Mouse (Mus musculus) E14TG2a.4 (cell line): Measurements from ENCODE around the gene Dlgap3.

ENCODE experiments used
- H3K27me3 ChIP-seq: 2 replicates; pipeline ENCODE4 v1.6.1; 2014; ENCODE audit warnings: low read length, control low read depth; ENCODE audit not compliant: insufficient read depth
- H3K36me3 ChIP-seq: 2 replicates; pipeline ENCODE4 v1.6.1; 2014; ENCODE audit warnings: low read length, control low read depth; ENCODE audit not compliant: insufficient read depth
- H3K4me1 ChIP-seq: replicated peaks from 2 replicates; pipeline ENCODE4 v1.6.1; 2014; ENCODE audit warnings: low read depth, low read length, control low read depth
- H3K4me3 ChIP-seq: replicated peaks from 2 replicates; pipeline ENCODE4 v1.5.1; 2014; ENCODE audit warnings: mild to moderate bottlenecking, low read length
- H3K9me3 ChIP-seq: 2 replicates; pipeline ENCODE4 v1.6.1; 2014; ENCODE audit warnings: low read length, control low read depth
- CTCF ChIP-seq: conservative IDR thresholded peaks from 2 replicates; pipeline ENCODE4 v1.5.1; 2014; ENCODE audit warnings: low read length
- NANOG ChIP-seq: IDR thresholded peaks from 2 replicates; pipeline ENCODE4 v1.6.1; 2014; ENCODE audit warnings: borderline replicate concordance, low read length, mixed read lengths
- POU5F1 ChIP-seq: IDR thresholded peaks from 2 replicates; pipeline ENCODE4 v1.6.1; 2014; ENCODE audit warnings: low read length, borderline replicate concordance

The Dlgap3 gene

DNA sequence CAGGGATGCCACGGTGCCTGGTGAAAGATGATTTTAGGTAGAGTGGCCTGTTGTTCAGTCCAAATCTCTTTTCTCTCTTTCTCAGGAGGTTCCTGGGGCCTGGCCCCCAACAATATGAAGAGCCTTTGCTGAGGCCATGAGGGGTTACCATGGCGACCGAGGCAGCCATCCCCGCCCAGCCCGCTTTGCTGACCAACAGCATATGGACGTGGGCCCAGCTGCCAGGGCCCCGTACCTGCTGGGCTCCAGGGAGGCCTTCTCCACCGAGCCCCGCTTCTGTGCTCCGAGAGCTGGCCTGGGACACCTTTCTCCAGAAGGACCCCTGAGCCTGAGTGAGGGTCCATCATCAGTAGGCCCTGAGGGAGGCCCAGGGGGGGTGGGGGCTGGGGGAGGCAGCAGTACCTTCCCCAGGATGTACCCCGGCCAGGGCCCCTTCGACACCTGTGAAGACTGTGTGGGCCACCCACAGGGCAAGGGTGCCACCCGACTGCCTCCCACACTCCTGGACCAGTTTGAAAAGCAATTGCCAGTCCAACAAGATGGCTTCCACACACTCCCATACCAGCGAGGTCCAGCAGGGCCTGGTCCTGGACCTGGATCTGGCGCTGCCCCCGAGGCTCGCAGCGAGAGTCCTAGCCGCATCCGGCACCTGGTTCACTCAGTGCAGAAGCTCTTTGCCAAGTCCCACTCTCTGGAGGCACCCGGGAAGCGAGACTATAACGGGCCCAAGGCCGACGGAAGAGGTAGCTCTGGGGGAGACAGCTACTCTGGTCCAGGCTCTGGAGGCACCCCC lies 25.7 kb downstream of the Dlgap3 start:
- no peaks in the 10 kb centered on the region for H3K9me3 ChIP-seq
- no peak overlapping the region; the same call in 1 of the 2 replicates for H3K4me3 ChIP-seq
- no peak for TF ChIP-seq NANOG
- TF ChIP-seq CTCF: no peak
- TF ChIP-seq POU5F1: no peak
- peaks cover 38% of the 10 kb centered on the region for H3K36me3 ChIP-seq
- H3K27me3 ChIP-seq: no peaks in the 10 kb centered on the region
- peaks cover 100% of the 10 kb centered on the region for H3K4me1 ChIP-seq

DNA sequence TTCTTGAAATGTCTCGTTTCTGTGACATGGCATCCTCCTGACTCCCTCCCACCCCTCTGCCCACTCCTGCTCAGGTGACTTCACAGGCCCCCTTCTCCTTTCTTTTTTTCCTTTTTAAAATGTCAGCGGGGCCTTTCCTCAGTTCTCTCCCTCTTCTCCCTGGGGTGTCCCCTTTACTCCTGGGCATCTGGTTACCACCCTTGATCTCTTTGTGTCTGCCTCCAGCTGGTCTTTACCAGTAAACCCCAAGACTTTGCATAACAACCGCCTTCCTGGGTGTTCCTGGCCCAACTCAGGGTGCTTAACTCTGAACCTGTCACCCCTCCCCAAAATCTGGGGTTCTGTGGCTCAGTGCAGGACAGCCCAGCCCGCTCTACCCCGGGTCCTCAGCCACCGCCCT lies 29.6 kb downstream of the Dlgap3 start:
- peaks cover 92% of the 10 kb centered on the region for H3K4me1 ChIP-seq
- peaks cover 52% of the 10 kb centered on the region for H3K36me3 ChIP-seq
- H3K9me3 ChIP-seq: no peaks in the 10 kb centered on the region
- peak overlapping the region; percentile 84 for H3K4me3 ChIP-seq
- no peaks in the 10 kb centered on the region for H3K27me3 ChIP-seq
- TF ChIP-seq POU5F1: 0 out of 2 replicates have a peak, but pooled peaks have one; percentile 19
- TF ChIP-seq CTCF: no peak

DNA sequence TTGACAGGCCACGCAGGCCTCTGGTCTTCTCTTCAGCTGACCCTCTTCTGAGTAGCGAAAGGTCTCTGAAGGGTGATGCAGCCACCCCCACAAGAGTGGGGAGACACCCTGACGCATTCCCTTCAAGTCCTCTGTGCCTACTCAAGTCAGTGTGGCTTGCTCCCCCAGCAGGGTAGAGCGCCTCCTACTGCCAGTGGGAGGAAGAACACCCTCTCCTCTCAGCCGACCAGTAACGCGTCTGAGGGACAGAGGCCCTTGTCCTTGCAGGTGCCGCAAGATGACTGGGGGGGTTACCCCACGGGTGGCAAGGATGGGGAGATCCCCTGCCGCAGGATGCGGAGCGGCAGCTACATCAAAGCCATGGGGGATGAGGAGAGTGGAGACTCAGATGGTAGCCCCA lies 30.4 kb downstream of the Dlgap3 start:
- peak overlapping the region; percentile 84 for H3K4me3 ChIP-seq
- peaks cover 89% of the 10 kb centered on the region for H3K4me1 ChIP-seq
- no peaks in the 10 kb centered on the region for H3K27me3 ChIP-seq
- peaks cover 52% of the 10 kb centered on the region for H3K36me3 ChIP-seq
- TF ChIP-seq POU5F1 (no peak), CTCF (peak; percentile 99)
- H3K9me3 ChIP-seq: no peaks in the 10 kb centered on the region

DNA sequence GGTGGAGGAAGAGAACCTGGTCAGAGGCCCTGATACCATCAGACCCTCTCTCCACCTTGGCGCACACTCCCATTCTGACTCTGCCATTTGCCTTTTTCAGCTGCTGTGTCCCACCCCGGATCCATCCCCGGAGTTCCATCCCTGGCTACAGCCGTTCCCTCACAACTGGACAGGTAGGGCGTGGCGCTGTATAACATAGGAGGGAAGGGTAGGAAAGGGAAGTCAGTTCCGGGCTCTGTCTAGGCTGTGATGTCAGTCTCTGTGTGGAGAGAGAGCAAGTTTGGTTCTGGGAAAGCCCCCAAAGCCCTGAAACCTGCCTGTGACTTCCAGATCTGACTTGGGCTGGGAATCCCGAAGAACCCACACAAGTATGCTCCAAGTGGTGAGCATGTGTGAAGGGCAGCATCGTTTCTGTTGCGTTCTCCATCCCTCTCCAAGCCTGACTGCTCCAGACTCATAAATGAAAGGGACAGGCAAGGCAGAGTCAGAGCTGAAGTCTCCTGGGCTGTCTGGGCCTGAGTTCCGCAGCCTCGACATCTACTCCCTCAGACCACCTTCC lies 31.2 kb downstream of the Dlgap3 start:
- Histone ChIP-seq H3K27me3 (no peaks in the 10 kb centered on the region), H3K4me1 (peaks cover 81% of the 10 kb centered on the region), H3K4me3 (peak overlapping the region; percentile 68), H3K9me3 (no peaks in the 10 kb centered on the region), H3K36me3 (peaks cover 52% of the 10 kb centered on the region)
- TF ChIP-seq CTCF: no peak
- TF ChIP-seq POU5F1: no peak
- no peak for TF ChIP-seq NANOG

DNA sequence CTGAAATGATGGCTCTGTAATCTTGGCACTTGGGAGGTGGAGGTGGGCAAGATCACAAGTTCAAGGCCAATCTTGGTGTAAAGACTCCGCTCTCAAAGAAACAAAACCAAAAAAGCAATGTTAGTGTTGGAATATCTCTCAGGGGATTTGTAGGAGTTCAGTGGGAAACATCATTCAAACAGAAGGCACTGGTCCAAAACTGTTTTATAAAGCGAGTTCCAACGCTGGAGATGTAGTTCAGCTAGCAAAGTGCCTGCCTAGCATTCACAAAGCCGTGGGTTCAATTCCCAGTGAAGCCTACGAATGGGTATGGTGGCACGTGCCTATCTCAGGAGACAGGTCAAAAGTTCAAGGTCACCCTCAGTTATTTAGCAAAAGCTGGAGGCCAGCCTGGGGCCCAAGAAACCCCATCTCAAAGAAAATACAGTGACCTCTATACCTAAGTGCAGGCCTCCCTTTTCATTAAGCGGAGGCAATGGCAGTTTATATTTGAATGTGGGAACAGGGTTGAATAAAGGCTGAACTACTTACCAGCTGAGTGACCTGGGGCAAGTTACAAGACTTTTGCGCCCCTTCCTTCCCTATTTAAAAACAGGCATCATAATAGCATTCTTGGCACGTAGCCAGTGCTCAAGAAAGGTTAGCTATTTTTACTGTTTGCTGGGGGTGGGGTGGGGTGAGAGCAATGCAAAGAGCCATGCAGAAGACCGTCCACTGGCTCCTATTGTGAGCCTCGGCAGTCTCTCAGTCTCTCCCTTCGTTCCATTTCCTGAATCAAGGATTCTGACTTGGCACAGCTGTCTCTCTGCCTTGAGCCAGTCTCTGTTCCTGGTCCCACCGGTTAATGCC lies 32.0 kb downstream of the Dlgap3 start:
- TF ChIP-seq CTCF (no peak), NANOG (peak; percentile 62; the same call in 1 of the 2 replicates)
- Histone ChIP-seq H3K27me3 (no peaks in the 10 kb centered on the region), H3K9me3 (no peaks in the 10 kb centered on the region), H3K4me1 (peaks cover 73% of the 10 kb centered on the region), H3K36me3 (peaks cover 51% of the 10 kb centered on the region), H3K4me3 (peak overlapping the region; percentile 68)

DNA sequence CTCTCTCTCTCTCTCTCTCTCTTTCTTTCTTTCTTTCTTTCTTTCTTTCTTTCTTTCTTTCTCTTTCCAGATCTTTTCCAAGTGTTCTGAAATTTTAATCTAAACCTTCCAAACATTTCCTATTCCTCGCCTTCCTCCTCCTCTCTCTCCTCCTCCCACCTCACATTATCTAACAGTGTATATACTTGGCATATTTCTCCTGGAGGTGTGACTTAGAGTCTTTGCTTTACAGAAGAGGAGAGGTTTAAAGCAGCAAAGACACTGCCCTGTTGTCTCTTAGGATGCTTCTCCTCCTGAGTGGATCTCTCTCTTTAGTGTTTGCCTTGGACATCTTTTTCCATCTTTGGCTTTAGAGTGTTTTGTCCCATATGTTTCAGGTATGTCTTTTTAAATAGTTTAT lies 34.1 kb downstream of the Dlgap3 start:
- H3K9me3 ChIP-seq: no peaks in the 10 kb centered on the region

DNA sequence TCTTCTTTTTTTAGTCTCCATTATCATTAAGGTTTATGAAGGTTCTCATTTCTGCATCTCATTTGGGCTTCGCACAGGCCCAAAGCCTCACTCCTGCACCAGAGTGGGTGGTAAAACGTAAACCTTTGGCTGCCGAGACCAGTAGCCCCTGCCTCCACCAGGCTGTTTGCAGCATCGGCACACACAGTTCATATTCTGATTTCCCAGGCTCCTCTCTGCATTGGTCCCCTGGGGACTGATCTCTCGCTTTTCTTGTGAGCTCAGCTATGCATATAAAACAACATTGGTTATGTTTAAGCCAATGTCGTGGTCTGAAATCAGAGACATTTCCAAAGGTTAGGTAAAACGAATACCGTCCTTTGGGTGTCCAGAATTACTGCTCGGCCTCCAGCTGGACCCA lies 42.3 kb downstream of the Dlgap3 start:
- Histone ChIP-seq H3K9me3 (no peaks in the 10 kb centered on the region), H3K27me3 (no peaks in the 10 kb centered on the region), H3K4me3 (no peak overlapping the region), H3K4me1 (peaks cover 80% of the 10 kb centered on the region), H3K36me3 (peaks cover 83% of the 10 kb centered on the region)
- no peak for TF ChIP-seq POU5F1

More for the DNA sequence above, 34.1 kb downstream of the Dlgap3 start:
- peaks cover 70% of the 10 kb centered on the region for H3K4me1 ChIP-seq
- no peak overlapping the region for H3K4me3 ChIP-seq
- peaks cover 53% of the 10 kb centered on the region for H3K36me3 ChIP-seq
- TF ChIP-seq CTCF: no peak
- TF ChIP-seq NANOG: no peak
- TF ChIP-seq POU5F1: no peak
- no peaks in the 10 kb centered on the region for H3K27me3 ChIP-seq

DNA sequence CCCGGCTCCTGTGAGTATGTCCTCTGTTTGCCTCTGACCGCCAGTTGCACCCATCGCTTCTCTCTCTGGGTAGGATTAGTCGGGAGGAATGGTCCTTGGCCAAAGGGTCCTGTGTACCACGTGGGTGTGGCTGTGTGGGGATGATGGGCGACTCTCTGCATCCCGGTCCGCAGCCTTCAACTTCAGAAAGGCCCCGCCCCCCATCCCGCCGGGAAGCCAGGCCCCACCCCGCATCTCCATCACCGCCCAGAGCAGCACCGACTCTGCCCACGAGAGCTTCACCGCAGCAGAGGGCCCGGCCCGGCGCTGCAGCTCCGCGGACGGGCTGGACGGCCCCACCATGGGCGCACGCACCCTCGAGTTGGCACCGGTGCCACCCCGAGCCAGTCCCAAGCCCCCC lies 45.5 kb downstream of the Dlgap3 start:
- H3K4me1 ChIP-seq: peaks cover 65% of the 10 kb centered on the region
- H3K4me3 ChIP-seq: peak overlapping the region; percentile 68
- no peak for TF ChIP-seq CTCF
- no peak for TF ChIP-seq POU5F1
- no peak for TF ChIP-seq NANOG
- H3K36me3 ChIP-seq: peaks cover 92% of the 10 kb centered on the region
- peaks cover 5% of the 10 kb centered on the region for H3K9me3 ChIP-seq
- H3K27me3 ChIP-seq: no peaks in the 10 kb centered on the region
